Mouse (Mus musculus) layer of hippocampus, postnatal 25 days (tissue): Measurements from ENCODE around the gene Rab11b. TPM values are rescaled to one million over a fixed set of nuclear protein-coding genes. Genes with fewer than 3 reads are reported as not detected.

Experiments
- DNase-seq, 2 experiments: peaks; one replicate each; pipeline ENCODE4 v3.0.0; 2022; ENCODE audit warnings: mixed read lengths in 2 of 2, low spot score in 1 of 2; ENCODE audit errors: extremely low spot score in 1 of 2
- total RNA-seq, 2 experiments: library from RNA; stranded (reverse); gene quantifications; 2 replicates each; pipeline ENCODE4 v1.2.3; 2021

Gene Rab11b
- 100 to 1,000 TPM; 304 to 328 TPM for total RNA-seq

GRCm38 (mm10) chr17:33760255-33761165 lies at the start of gene Rab11b:
Gene Rab11b, minus strand, starts transcription at chr17:33760530.
- DNase-seq, result peak; percentile 97 to 98

GRCm38 (mm10) chr17:33808192-33808591 lies 47.9 kb upstream of the Rab11b start:
- DNase-seq, result no peak

GRCm38 (mm10) chr17:33807181-33807888 lies 47.0 kb upstream of the Rab11b start:
- DNase-seq, result no peak

DNA sequence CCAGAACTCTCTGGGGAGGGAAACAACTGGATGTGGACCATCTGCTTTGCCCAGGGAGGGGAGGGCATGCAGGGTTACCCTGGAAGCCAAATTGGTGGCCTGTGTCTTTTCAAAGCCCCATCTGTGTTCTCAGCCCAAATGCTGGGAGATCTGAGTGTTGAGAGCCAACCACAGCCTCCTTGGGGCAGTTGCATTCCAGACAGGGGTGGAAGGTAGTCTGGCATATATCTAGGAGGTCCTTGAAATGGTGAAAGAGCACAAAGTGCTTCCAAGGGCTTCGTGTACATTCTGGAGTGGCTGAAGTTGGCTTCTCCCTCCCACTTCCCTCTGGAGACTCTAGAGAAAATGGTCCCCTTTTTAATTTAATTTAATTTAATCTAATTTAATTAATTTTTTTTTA lies 44.4 kb upstream of the Rab11b start:
- DNase-seq, result no peak

GRCm38 (mm10) chr17:33804205-33804604 lies 43.9 kb upstream of the Rab11b start:
- no peak for DNase-seq

DNA sequence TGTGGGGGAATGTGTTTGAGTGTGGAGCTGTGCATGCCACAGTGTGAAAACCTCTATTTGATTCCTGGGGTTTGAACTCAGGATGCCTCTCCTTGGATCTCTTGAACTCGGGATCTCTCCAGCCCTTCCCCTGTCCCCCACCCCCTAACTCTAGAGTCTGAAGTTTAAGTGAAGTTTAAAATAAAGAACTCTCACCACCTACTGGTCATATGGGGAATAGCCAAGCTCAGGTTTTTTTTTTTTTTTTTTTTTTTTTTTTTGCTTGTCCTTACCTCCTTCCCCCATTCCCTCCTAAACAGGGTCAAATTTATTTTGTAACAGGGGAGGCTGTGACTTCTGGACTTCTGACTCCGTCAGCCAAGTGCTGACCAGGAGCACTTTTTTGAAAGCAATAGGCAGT lies 41.9 kb upstream of the Rab11b start:
- no peak for DNase-seq

- no peak for DNase-seq
Measured at GRCm38 (mm10) chr17:33799277-33799676, 38.9 kb upstream of the Rab11b start.

- DNase-seq, result no peak
Measured at GRCm38 (mm10) chr17:33798306-33798705, 38.0 kb upstream of the Rab11b start.

- DNase-seq, result no peak
Measured at GRCm38 (mm10) chr17:33788732-33789131, 28.4 kb upstream of the Rab11b start.

DNA sequence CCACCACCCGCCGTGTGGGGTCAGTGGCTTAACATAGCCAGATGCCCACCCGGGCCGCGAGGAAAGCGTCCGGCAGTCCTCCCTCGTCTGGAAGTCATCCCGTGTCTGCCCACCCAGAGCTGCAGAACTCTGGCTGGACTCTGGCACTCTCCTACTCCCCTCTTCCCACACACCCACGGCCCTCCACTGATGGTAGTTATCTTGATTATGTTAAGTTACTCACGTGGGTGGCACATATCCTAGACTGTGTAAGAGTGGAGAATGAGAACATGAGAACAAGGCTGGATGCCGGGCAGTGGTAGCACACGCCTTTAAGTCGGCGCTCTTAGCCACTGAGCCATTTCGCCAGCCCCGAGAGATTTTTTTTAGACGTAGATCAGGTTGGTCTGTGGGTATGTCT lies 26.0 kb upstream of the Rab11b start:
- no peak for DNase-seq

GRCm38 (mm10) chr17:33784939-33785338 lies 24.6 kb upstream of the Rab11b start:
- DNase-seq, result no peak

- no peak for DNase-seq
Measured at GRCm38 (mm10) chr17:33783408-33783807, 23.1 kb upstream of the Rab11b start.

GRCm38 (mm10) chr17:33782067-33782466 lies 21.7 kb upstream of the Rab11b start:
- DNase-seq, result no peak

DNA sequence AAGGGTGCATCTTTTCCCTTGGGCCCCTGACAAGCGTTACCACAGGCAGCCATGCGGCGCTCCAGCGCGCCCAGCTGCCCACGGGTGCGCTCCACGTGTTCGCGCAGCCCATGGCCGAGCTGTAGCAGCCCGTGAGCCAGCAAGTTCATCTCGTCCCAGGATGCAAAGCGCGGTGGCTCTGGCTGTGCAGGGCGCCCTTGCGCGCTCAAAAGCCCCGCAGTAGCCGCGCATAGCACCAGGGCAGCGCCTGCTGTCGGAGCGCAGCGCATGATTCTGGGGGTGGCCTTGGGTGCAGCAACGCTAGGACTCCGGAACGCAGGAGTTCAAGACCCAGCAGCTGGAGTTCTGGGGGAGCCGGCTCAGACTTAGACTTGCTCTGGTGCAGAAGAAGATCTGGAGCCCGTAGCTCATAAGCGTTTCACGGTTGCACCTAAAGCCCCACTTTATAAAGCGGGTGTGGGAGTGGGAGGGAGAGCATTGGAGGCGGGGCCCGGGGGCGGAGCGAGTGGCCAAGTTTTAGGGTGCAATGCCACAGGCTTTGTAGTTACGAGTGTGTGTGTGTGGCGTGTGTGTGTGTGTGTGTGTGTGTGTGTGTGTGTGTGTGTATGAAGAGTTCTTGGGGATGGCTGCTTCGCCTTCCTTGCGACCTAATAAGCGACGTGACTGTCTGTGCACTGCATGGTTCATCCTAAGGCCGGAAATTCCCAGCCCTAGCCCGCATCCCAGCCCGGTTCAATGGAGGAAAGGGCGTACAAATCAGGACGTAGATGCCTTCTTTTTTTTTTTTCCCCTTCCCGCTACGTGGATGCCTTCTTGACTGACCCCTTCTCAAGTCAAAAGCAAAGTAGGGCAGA lies 21.0 kb upstream of the Rab11b start, which contains the start of gene Angptl4:
TSS of gene Angptl4 (minus strand) at position 707 of the 854 bp plus-strand sequence.
- peak; percentile 33 to 34 for DNase-seq

DNA sequence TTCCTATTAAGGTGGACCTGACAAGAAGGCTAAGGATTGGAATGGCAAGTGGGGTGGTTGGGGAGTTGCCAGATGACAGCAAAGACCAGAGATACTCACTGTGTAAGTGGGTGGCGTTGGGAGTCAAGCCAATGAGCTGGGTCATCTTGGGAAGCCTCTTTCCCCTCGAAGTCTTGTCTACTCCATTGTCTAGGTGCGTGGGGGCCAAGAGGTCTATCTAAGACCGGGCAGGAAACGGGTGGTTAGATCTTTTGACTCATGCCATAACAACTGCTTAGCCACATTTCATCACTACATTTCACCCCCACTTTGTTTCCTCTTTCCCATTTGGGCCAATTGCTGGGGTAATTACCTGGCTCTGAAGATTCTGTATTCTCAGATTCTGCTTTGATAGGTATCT lies 20.1 kb upstream of the Rab11b start:
- DNase-seq, result no peak

DNA sequence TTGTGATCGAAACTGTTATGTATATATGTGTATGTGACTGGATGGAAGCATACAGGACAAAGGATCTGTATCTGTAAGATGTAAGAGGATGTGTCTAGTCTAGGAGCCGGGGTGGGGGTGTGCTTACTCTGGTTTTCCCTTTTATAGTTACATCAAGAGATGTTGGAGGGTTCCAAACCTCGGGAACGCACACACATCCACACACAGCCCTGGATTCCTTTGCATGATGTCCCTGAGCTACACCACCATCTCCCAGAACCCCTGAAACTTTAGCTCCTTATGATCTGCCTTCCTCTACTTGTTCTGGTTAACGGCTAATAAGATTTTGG lies 19.6 kb upstream of the Rab11b start:
- no peak for DNase-seq

DNA sequence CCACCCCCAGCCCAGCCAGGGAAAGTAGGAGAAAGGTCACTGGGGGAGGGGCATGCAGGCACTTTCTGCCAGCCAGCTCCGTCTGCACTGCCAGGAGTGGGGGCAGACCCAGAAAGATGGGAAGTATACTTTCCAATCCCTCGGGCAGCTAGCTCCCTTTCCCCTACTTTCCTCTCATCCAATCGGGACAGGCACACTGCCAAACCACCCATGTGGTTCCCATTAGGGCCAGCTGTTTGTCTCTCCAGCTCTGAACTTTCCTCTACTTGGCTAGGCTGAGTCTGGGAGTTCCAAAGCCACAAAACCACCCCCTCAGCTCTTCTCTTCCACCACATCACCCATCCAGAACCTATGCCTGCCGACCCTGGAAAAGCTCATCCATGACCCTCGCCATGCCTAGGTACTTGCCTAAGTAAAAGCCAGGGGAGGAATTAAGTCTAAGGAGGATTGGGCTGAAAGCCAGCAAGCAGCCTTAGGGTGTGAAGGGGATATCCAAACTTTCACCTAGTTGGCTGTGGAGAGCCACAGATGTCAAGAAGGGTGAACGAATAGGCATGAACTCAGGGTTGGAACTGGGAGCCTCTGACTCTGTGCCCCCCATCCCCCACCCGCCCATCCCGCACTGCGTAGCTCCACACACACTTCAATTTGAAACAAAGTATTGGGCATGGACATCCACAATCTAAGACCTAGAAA lies 19.1 kb upstream of the Rab11b start:
- peak; percentile 66 to 84 for DNase-seq

DNA sequence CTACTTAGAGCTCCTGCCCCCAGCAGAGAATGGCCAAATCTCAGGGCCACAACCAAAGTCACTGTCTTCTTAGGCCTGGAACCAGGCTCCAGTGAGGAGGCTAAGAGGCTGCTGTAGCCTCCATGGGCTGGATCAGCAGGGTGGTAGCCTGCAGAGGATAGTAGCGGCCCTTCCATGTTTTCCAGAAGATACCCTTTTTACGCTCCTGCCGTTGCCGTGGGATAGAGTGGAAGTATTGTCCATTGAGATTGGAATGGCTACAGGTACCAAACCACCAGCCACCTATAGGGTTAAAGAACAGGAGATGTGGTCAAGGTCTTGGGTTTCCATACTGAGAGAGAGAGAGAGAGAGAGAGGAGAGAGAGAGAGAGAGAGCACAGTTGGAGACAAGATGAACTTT lies 15.0 kb upstream of the Rab11b start:
- no peak for DNase-seq

DNA sequence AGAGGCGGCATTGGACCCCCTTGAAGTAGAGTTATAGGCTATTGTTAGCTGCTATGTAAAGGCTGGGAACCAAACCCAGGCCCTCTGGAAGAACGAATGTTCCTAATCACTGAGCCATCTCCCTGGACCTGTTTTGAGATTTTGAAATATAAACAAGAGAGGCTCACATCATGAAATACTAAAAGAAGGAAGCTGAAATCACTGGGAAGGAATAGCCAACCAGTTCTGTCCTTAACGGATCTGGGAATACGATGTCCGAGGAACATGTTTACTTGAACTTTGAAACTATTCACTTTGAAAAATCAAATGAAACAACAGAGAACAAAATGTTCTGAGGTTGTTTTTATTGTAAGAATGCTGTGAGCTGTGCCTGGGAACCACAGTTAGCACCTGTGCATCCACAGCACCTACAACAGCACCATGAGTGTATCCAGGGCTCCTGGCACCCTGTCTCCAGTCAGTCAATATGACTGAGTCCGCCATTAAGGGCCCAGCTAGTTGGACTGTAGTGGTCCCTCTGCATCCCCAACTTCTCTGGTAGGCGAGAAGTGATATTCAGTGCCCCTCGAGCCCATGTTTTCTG lies 14.3 kb upstream of the Rab11b start:
- no peak for DNase-seq
